Mouse (Mus musculus) heart, embryonic 14.5 days (tissue): ENCODE results near the gene Omp. TPM values are rescaled to one million over a fixed set of nuclear protein-coding genes. Genes with fewer than 3 reads are reported as not detected.
A peak's percentile ranks its signal among the peaks of the same experiment; 100 is the strongest.

Source experiments
- ATAC-seq: fragments of 200-750 bp; cut with Nextera tagmentation; 2 replicates; pipeline ENCODE4 v1.8.0; 2017; ENCODE audit warnings: low read depth, moderate TSS enrichment; ENCODE audit not compliant: insufficient number of reproducible peaks, insufficient read depth, low FRiP score
- H3K27ac ChIP-seq, 2 experiments: fragments of 200-500 bp in 1 of 2; fragments of 300-500 bp in 1 of 2; sonication (generic) in 1 of 2; replicated peaks in 1 of 2; 2 replicates each; pipeline ENCODE4 v1.5.1; 2012 to 2014; ENCODE audit warnings: low read depth in 2 of 2, low read length in 2 of 2, control low read depth in 1 of 2, mild to moderate bottlenecking in 1 of 2, mixed read lengths in 1 of 2; ENCODE audit not compliant: control insufficient read depth in 1 of 2, insufficient read depth in 1 of 2
- H3K27me3 ChIP-seq: fragments of 300-500 bp; sonication (generic); 2 replicates; pipeline ENCODE4 v1.6.1; 2014; ENCODE audit warnings: mild to moderate bottlenecking, low read length, control low read depth; ENCODE audit not compliant: control insufficient read depth, insufficient read depth
- H3K36me3 ChIP-seq: fragments of 300-500 bp; sonication (generic); 2 replicates; pipeline ENCODE4 v1.6.1; 2014; ENCODE audit warnings: mild to moderate bottlenecking, control low read depth, low read length, mixed read lengths; ENCODE audit not compliant: control insufficient read depth, insufficient read depth
- H3K4me1 ChIP-seq, 2 experiments: fragments of 200-500 bp in 1 of 2; fragments of 300-500 bp in 1 of 2; sonication (generic) in 1 of 2; 2 replicates each; pipeline ENCODE4 v1.6.1; 2012 to 2014; ENCODE audit warnings: low read length in 2 of 2, control low read depth in 1 of 2, mixed read lengths in 1 of 2; ENCODE audit not compliant: control insufficient read depth in 2 of 2, insufficient read depth in 2 of 2
- H3K4me2 ChIP-seq: fragments of 300-500 bp; sonication (generic); 2 replicates; pipeline ENCODE4 v1.6.1; 2014; ENCODE audit warnings: mild to moderate bottlenecking, low read length
- H3K4me3 ChIP-seq, 2 experiments: fragments of 200-500 bp in 1 of 2; fragments of 300-500 bp in 1 of 2; sonication (generic) in 1 of 2; 2 replicates each; pipeline ENCODE4 v1.5.1; 2012 to 2014; ENCODE audit warnings: low read length in 2 of 2, mild to moderate bottlenecking in 2 of 2, control low read depth in 1 of 2, low read depth in 1 of 2, moderate library complexity in 1 of 2; ENCODE audit not compliant: control insufficient read depth in 1 of 2, insufficient read depth in 1 of 2
- H3K9ac ChIP-seq: fragments of 300-500 bp; sonication (generic); 2 replicates; pipeline ENCODE4 v1.6.1; 2014; ENCODE audit warnings: mild to moderate bottlenecking, low read length
- H3K9me3 ChIP-seq: fragments of 300-500 bp; sonication (generic); 2 replicates; pipeline ENCODE4 v1.6.1; 2016; ENCODE audit warnings: low read length, control low read depth; ENCODE audit not compliant: control insufficient read depth
- WGBS: fragments of 180-500 bp; shearing (Covaris S2); extraction: QIAGEN DNeasy Blood & Tissue Kit; methylation state at CpG from one replicate; pipeline ENCODE4 v1.1.7; 2014; 5-methylcytosine and 5-hydroxymethylcytosine counted together
- polyA plus RNA-seq: library from polyadenylated mRNA; unstranded; fragments of >200 nt; fragmentation: Nextera tagmentation; extraction: Ambion mirVana; gene quantifications from 2 replicates; pipeline ENCODE4 v1.2.1, GENCODE M21; 2014

Gene Omp
- polyA plus RNA-seq, 1 experiment from 2014 or later: 0.09 TPM

GRCm38 (mm10) chr7:98177071-98177485 lies 31.8 kb upstream of the Omp start:
- no peak for ATAC-seq
- peaks cover 0 to 17% of the 10 kb centered on the region in 2 experiments; a peak in 3 of 4 replicates for H3K4me1 ChIP-seq
- no peak overlapping the region for H3K9ac ChIP-seq
- peak overlapping the region in 1 of 2 experiments; percentile 76; a peak in 1 of 4 replicates for H3K4me3 ChIP-seq
- H3K27ac ChIP-seq: no peak overlapping the region
- H3K4me2 ChIP-seq: peak overlapping the region; percentile 90
- no peaks in the 10 kb centered on the region for H3K36me3 ChIP-seq
- 27% methylated on average over 2 of the region's 2 CpGs for WGBS
- no peaks in the 10 kb centered on the region for H3K9me3 ChIP-seq
- H3K27me3 ChIP-seq: no peaks in the 10 kb centered on the region

- H3K27me3 ChIP-seq: no peaks in the 10 kb centered on the region
- no peak overlapping the region for H3K4me3 ChIP-seq
- H3K9ac ChIP-seq: no peak overlapping the region
- no peak overlapping the region for H3K27ac ChIP-seq
- no peak for ATAC-seq
- 57% methylated on average over 8 of the region's 8 CpGs for WGBS
- H3K4me1 ChIP-seq: peaks cover 2 to 15% of the 10 kb centered on the region in 2 experiments; a peak in 3 of 4 replicates
- no peaks in the 10 kb centered on the region for H3K9me3 ChIP-seq
- H3K36me3 ChIP-seq: no peaks in the 10 kb centered on the region
- peak overlapping the region; percentile 90 for H3K4me2 ChIP-seq
Observed at GRCm38 (mm10) chr7:98176322-98177070, 31.2 kb upstream of the Omp start.

- Histone ChIP-seq H3K27ac (no peak overlapping the region), H3K27me3 (no peaks in the 10 kb centered on the region), H3K9me3 (no peaks in the 10 kb centered on the region), H3K4me3 (no peak overlapping the region), H3K36me3 (no peaks in the 10 kb centered on the region), H3K9ac (no peak overlapping the region), H3K4me2 (no peak overlapping the region), H3K4me1 (peaks cover 8 to 23% of the 10 kb centered on the region in 2 experiments; a peak in 3 of 4 replicates)
- no peak for ATAC-seq
- WGBS: 65% methylated on average over 4 of the region's 4 CpGs
Observed at GRCm38 (mm10) chr7:98174883-98175755, 29.8 kb upstream of the Omp start.

- H3K4me2 ChIP-seq: no peak overlapping the region
- no peak overlapping the region for H3K4me3 ChIP-seq
- H3K9me3 ChIP-seq: no peaks in the 10 kb centered on the region
- H3K4me1 ChIP-seq: peaks cover 8 to 21% of the 10 kb centered on the region in 2 experiments; a peak in 3 of 4 replicates
- H3K27me3 ChIP-seq: no peaks in the 10 kb centered on the region
- H3K27ac ChIP-seq: no peak overlapping the region
- H3K9ac ChIP-seq: no peak overlapping the region
- 24% methylated on average over 4 of the region's 4 CpGs for WGBS
- ATAC-seq: no peak
- H3K36me3 ChIP-seq: no peaks in the 10 kb centered on the region
Observed at GRCm38 (mm10) chr7:98173408-98173807, 28.1 kb upstream of the Omp start.

- no peak overlapping the region for H3K9ac ChIP-seq
- 77% methylated on average over 8 of the region's 8 CpGs for WGBS
- ATAC-seq: no peak
Observed at GRCm38 (mm10) chr7:98172661-98173060, 27.4 kb upstream of the Omp start.

GRCm38 (mm10) chr7:98171141-98172073 lies 26.1 kb upstream of the Omp start:
- Histone ChIP-seq H3K36me3 (no peaks in the 10 kb centered on the region), H3K4me3 (no peak overlapping the region), H3K27me3 (no peaks in the 10 kb centered on the region), H3K4me2 (no peak overlapping the region), H3K9me3 (no peaks in the 10 kb centered on the region), H3K27ac (peak overlapping the region; percentile 4 to 53; a peak in 3 of 4 replicates), H3K9ac (no peak overlapping the region), H3K4me1 (peaks cover 8 to 11% of the 10 kb centered on the region in 2 experiments; a peak in 3 of 4 replicates)
- ATAC-seq: peak; percentile 70
- WGBS: 54% methylated on average over 6 of the region's 6 CpGs

More at GRCm38 (mm10) chr7:98172661-98173060, 27.4 kb upstream of the Omp start:
- no peaks in the 10 kb centered on the region for H3K27me3 ChIP-seq
- H3K9me3 ChIP-seq: no peaks in the 10 kb centered on the region
- peaks cover 8 to 19% of the 10 kb centered on the region in 2 experiments; a peak in 3 of 4 replicates for H3K4me1 ChIP-seq
- no peak overlapping the region for H3K4me3 ChIP-seq
- no peak overlapping the region for H3K4me2 ChIP-seq
- H3K27ac ChIP-seq: no peak overlapping the region
- no peaks in the 10 kb centered on the region for H3K36me3 ChIP-seq
